Mouse (Mus musculus): Measurements from ENCODE around the gene Smpx. TPM values are rescaled to one million over a fixed set of nuclear protein-coding genes. Genes with fewer than 3 reads are reported as not detected.

Gene Smpx
- polyA plus RNA-seq (2012; ENCODE audit: low replicate concordance) = not detected in 2 replicates

GRCm38 (mm10) chrX:157698862-157699261 lies at the start of gene Smpx:
Gene Smpx, plus strand, starts transcription at chrX:157698910.

Other genes with a start within 250 kb of the Smpx start
- gene Sms, start 206.6 kb upstream of the Smpx start, polyA plus RNA-seq (2012; ENCODE audit: low replicate concordance) = 21.6 and 31.9 TPM in 2 replicates
- 0.10 TPM in 1 of 2 replicates, not detected in the other for gene Yy2, start 129.9 kb upstream of the Smpx start, polyA plus RNA-seq (2012; ENCODE audit: low replicate concordance)
- 4.3 and 5.0 TPM in 2 replicates for gene Mbtps2, start 100.2 kb upstream of the Smpx start, polyA plus RNA-seq (2012; ENCODE audit: low replicate concordance)
- not detected in 2 replicates for gene Klhl34, start 119.5 kb downstream of the Smpx start, polyA plus RNA-seq (2012; ENCODE audit: low replicate concordance)